Mouse (Mus musculus): ENCODE results near the gene 1700030K09Rik. TPM values are rescaled to one million over a fixed set of nuclear protein-coding genes. Genes with fewer than 3 reads are reported as not detected.
A peak's percentile ranks its signal among the peaks of the same experiment; 100 is the strongest.

1700030K09Rik gene
- polyA plus RNA-seq, 1 experiment from 2014 or later: 15.4 TPM

DNA sequence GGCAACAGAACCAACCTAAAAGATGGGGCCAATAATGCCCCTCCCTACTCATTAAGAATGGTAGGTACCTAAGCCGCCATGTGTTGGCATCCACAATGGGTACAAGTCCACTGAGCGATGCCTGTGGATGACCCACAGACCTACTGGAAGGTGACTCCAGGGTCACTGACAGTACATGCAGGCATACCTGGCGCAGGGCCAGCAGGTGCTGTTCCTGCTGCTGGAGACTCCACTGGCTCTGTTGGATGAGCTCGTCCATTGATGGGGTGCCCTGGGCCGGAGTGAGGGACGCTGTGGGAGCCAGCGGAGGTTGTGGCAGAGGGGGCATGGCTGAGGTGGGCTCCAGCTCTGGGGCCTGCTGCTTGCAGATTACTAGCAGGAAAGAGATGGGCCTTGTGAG, 27.0 kb downstream of the 1700030K09Rik start:
- Histone ChIP-seq H3K36me3 (ENCODE audit: control insufficient read depth, insufficient read depth, low read length) (peaks cover 42% of the 10 kb centered on the region), H3K4me3 (ENCODE audit: low read depth, low read length) (no peak overlapping the region)
- WGBS: 91% methylated on average over 7 of the region's 7 CpGs

DNA sequence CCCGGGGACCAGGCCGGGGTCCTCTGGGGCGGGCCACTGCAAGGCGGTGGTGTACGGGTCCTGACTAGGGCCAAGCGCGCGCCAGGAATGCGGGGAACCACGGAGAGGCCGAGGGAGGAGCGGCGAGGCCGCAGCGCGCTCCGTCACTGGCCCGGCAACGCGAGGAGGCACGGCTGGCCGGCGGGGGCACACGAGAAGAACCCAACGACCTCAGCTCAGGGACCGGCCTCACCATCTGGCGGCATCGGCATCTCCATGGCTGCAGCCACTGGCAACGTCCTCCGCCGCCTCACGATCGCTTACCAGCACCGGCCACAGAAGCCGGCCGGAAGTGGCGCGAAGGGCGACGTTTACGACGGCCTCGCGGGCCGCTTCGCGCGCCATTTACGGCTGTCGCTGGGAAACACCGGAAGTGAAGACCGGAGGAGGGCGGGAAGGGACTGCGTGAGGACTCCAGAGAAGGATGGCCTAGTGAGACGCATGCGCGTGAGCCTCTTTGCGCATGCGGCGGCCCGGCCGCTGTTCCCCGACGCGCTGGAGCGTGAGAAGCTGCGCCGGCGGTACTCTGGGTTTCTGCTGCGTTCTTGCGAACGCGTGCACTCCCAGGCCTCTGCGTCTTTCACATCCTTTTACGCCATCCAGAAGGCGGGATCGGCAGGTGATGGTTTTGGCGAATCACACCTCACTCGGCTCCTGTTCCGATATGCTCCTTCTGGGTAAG, 31.3 kb downstream of the 1700030K09Rik start, which contains the start of gene Cherp:
Cherp (minus strand) TSS at position 401 of the 721 bp plus-strand sequence.
- ATAC-seq (replicated peaks; ENCODE audit: low FRiP score) (peak; percentile 96), DNase-seq (ENCODE audit: low spot score) (peak; percentile 97)
- H3K4me1 ChIP-seq (replicated peaks; ENCODE audit: control insufficient read depth, insufficient read depth, low read length): peaks cover 8% of the 10 kb centered on the region; the same call in 1 of the 2 replicates
- no peaks in the 10 kb centered on the region for H3K9me3 ChIP-seq (ENCODE audit: control insufficient read depth, low read length)
- peak within 1 kb of the TSS; percentile 89 for H3K4me3 ChIP-seq (ENCODE audit: low read depth, low read length)
- H3K4me2 ChIP-seq (ENCODE audit: low read depth, low read length, severe bottlenecking): peak within 1 kb of the TSS; percentile 98
- H3K36me3 ChIP-seq (ENCODE audit: control insufficient read depth, insufficient read depth, low read length): peaks cover 6% of the 10 kb centered on the region
- H3K27me3 ChIP-seq (ENCODE audit: control insufficient read depth, insufficient read depth, low read length): no peaks in the 10 kb centered on the region
- under 1% methylated on average over 72 of the region's 80 CpGs for WGBS
- H3K9ac ChIP-seq (ENCODE audit: low read length): peak within 1 kb of the TSS; percentile 80
- peak within 1 kb of the TSS; percentile 87 for H3K27ac ChIP-seq (ENCODE audit: low read depth, low read length)

More for the DNA sequence above, 27.0 kb downstream of the 1700030K09Rik start:
- ATAC-seq (replicated peaks; ENCODE audit: low FRiP score) (no peak), DNase-seq (ENCODE audit: low spot score) (no peak)
- H3K4me2 ChIP-seq (ENCODE audit: low read depth, low read length, severe bottlenecking): no peak overlapping the region
- H3K27ac ChIP-seq (ENCODE audit: low read depth, low read length): no peak overlapping the region
- no peaks in the 10 kb centered on the region for H3K27me3 ChIP-seq (ENCODE audit: control insufficient read depth, insufficient read depth, low read length)
- H3K4me1 ChIP-seq (replicated peaks; ENCODE audit: control insufficient read depth, insufficient read depth, low read length): peaks cover 4% of the 10 kb centered on the region; the same call in 1 of the 2 replicates
- H3K9ac ChIP-seq (ENCODE audit: low read length): no peak overlapping the region
- H3K9me3 ChIP-seq (ENCODE audit: control insufficient read depth, low read length): no peaks in the 10 kb centered on the region

DNA sequence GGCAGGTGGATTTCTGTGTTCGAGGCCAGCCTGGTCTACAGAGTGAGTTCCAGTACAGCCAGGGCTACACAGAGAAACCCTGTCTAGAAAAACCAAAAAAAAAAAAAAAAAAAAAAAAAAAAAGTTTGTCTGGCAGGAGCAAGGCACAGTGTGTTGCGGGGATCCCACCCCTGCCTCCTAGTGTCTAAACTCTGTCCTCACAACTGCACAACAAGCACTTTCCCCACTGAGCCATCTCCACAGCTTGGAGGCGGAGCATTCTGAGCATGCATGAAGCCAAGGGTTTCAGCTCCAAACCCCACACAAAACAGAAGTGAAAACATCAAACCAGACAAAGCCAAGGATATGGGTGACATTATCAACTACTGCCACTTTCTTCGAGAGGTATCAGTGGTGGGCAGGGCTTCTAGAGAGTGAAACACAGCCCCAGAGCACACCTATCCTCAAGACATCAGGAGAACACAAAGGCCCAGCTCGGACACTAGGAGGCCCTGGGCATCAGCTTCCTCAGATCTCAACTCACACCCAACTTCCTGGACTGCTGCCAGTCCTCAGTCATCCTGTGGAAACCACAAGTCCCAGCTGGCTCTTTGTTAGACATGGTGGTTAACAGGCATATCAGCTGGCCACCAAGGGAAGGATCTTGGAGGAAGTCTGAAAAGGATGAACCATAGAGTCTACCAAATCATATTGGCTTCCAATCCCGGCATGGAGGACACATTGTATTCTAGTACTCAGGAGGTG, 41.9 kb downstream of the 1700030K09Rik start:
- Histone ChIP-seq H3K27ac (ENCODE audit: low read depth, low read length) (no peak overlapping the region), H3K4me1 (replicated peaks; ENCODE audit: control insufficient read depth, insufficient read depth, low read length) (no peaks in the 10 kb centered on the region), H3K36me3 (ENCODE audit: control insufficient read depth, insufficient read depth, low read length) (peaks cover 4% of the 10 kb centered on the region; the same call in 1 of the 2 replicates), H3K27me3 (ENCODE audit: control insufficient read depth, insufficient read depth, low read length) (no peaks in the 10 kb centered on the region), H3K9ac (ENCODE audit: low read length) (no peak overlapping the region), H3K4me2 (ENCODE audit: low read depth, low read length, severe bottlenecking) (no peak overlapping the region), H3K4me3 (ENCODE audit: low read depth, low read length) (no peak overlapping the region), H3K9me3 (ENCODE audit: control insufficient read depth, low read length) (no peaks in the 10 kb centered on the region)
- ATAC-seq (replicated peaks; ENCODE audit: low FRiP score): no peak
- no peak for DNase-seq (ENCODE audit: low spot score)
- WGBS: 81% methylated on average over 6 of the region's 6 CpGs

GRCm38 (mm10) chr8:72487014-72487413, 43.3 kb downstream of the 1700030K09Rik start:
- no peaks in the 10 kb centered on the region for H3K9me3 ChIP-seq (ENCODE audit: control insufficient read depth, low read length)
- DNase-seq (ENCODE audit: low spot score) (no peak), ATAC-seq (replicated peaks; ENCODE audit: low FRiP score) (no peak)

DNA sequence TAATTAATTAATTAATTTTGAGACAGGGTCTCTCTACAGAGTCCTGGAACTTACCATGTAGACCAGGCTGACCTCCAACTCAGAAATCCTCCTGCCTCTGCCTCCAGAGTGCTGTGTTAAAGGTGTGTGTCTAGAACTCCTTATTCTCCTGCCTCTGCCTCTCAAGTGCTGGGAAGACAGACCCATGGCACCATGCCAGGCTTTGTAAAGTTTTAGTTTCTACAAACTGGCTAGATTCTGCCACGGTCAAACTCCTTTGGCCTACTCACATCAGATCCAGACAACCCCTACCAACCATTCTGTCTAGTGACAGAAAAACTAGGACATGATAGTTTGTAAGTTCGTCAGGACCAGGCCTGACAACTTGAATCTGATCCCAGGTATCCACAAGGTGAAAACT, 47.3 kb downstream of the 1700030K09Rik start:
- peak overlapping the region; percentile 91; the same call in 1 of the 2 replicates for H3K4me2 ChIP-seq (ENCODE audit: low read depth, low read length, severe bottlenecking)
- no peaks in the 10 kb centered on the region for H3K27me3 ChIP-seq (ENCODE audit: control insufficient read depth, insufficient read depth, low read length)
- H3K9me3 ChIP-seq (ENCODE audit: control insufficient read depth, low read length): no peaks in the 10 kb centered on the region
- peaks cover 2% of the 10 kb centered on the region; the same call in 1 of the 2 replicates for H3K36me3 ChIP-seq (ENCODE audit: control insufficient read depth, insufficient read depth, low read length)
- no peak for DNase-seq (ENCODE audit: low spot score)
- WGBS: 79% methylated on average over 2 of the region's 2 CpGs
- ATAC-seq (replicated peaks; ENCODE audit: low FRiP score): no peak
- H3K27ac ChIP-seq (ENCODE audit: low read depth, low read length): no peak overlapping the region
- no peak overlapping the region for H3K9ac ChIP-seq (ENCODE audit: low read length)
- H3K4me3 ChIP-seq (ENCODE audit: low read depth, low read length): no peak overlapping the region
- peaks cover 9% of the 10 kb centered on the region; the same call in 1 of the 2 replicates for H3K4me1 ChIP-seq (replicated peaks; ENCODE audit: control insufficient read depth, insufficient read depth, low read length)

More at GRCm38 (mm10) chr8:72487014-72487413, 43.3 kb downstream of the 1700030K09Rik start:
- Histone ChIP-seq H3K27ac (ENCODE audit: low read depth, low read length) (no peak overlapping the region), H3K9ac (ENCODE audit: low read length) (no peak overlapping the region), H3K4me2 (ENCODE audit: low read depth, low read length, severe bottlenecking) (no peak overlapping the region), H3K4me3 (ENCODE audit: low read depth, low read length) (no peak overlapping the region), H3K36me3 (ENCODE audit: control insufficient read depth, insufficient read depth, low read length) (peaks cover 4% of the 10 kb centered on the region; the same call in 1 of the 2 replicates), H3K4me1 (replicated peaks; ENCODE audit: control insufficient read depth, insufficient read depth, low read length) (peaks cover 4% of the 10 kb centered on the region; the same call in 1 of the 2 replicates), H3K27me3 (ENCODE audit: control insufficient read depth, insufficient read depth, low read length) (no peaks in the 10 kb centered on the region)

DNA sequence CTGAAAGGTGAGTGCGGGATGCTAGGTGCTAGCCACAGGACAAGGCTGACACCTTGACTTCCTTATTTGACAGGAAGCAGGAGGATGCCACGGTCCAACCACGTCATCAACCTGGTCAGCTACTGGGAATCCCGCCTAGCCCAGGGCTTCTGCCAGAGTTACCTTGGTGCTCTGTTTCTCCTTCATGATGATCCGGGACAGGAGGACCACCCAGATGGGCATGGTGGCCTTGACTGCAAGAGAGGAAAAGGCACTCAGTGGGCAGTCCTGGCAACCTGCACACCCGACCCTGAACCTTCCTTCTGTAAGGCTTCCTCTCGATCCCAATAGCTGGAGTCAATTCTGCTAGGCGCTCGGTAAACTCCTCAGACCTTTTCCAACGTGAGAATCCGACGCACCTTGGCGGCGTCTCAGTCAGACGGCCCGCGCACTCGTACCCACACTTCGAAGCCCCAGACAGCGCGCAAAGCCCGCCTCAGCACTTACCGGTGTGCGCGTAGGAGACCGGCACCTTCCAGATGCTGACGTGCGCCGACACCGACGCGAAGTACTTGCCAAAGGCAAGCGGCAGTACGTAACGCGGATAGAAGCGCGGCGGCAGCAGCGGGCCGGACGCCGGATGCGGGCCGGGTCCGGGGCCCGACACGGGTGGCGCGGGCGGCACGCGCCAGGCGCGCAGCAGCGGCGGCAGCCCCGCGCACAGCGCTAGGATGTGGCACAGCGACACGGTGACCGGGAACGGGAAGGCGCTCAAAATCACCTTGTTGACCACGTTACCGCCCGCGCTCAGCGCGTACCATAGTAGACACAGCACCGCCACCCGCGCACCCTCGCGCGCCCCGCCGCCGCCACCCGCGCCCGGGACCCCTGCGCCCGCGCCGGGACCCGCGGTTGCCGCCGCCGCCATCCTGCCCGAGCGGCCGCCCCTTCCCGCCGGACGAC, 48.3 kb downstream of the 1700030K09Rik start, which contains the start of gene Slc35e1:
Slc35e1 (minus strand) TSS at position 935 of the 942 bp plus-strand sequence.
- H3K9ac ChIP-seq (ENCODE audit: low read length): peak within 1 kb of the TSS; percentile 84
- H3K4me1 ChIP-seq (replicated peaks; ENCODE audit: control insufficient read depth, insufficient read depth, low read length): peaks cover 9% of the 10 kb centered on the region; the same call in 1 of the 2 replicates
- peak within 1 kb of the TSS; percentile 37 for H3K27ac ChIP-seq (ENCODE audit: low read depth, low read length)
- H3K27me3 ChIP-seq (ENCODE audit: control insufficient read depth, insufficient read depth, low read length): no peaks in the 10 kb centered on the region
- H3K4me3 ChIP-seq (ENCODE audit: low read depth, low read length): peak within 1 kb of the TSS; percentile 86
- peaks cover 2% of the 10 kb centered on the region; the same call in 1 of the 2 replicates for H3K36me3 ChIP-seq (ENCODE audit: control insufficient read depth, insufficient read depth, low read length)
- DNase-seq (ENCODE audit: low spot score) (no peak), ATAC-seq (replicated peaks; ENCODE audit: low FRiP score) (peak; percentile 67)
- no peaks in the 10 kb centered on the region for H3K9me3 ChIP-seq (ENCODE audit: control insufficient read depth, low read length)
- H3K4me2 ChIP-seq (ENCODE audit: low read depth, low read length, severe bottlenecking): peak within 1 kb of the TSS; percentile 91
- WGBS: under 1% methylated on average over 90 of the region's 98 CpGs

GRCm38 (mm10) chr8:72492622-72493081, 49.0 kb downstream of the 1700030K09Rik start:
- Histone ChIP-seq H3K4me2 (ENCODE audit: low read depth, low read length, severe bottlenecking) (peak overlapping the region; percentile 91), H3K4me1 (replicated peaks; ENCODE audit: control insufficient read depth, insufficient read depth, low read length) (peaks cover 9% of the 10 kb centered on the region; the same call in 1 of the 2 replicates), H3K9ac (ENCODE audit: low read length) (peak overlapping the region; percentile 84), H3K27me3 (ENCODE audit: control insufficient read depth, insufficient read depth, low read length) (no peaks in the 10 kb centered on the region), H3K36me3 (ENCODE audit: control insufficient read depth, insufficient read depth, low read length) (peaks cover 2% of the 10 kb centered on the region; the same call in 1 of the 2 replicates), H3K27ac (ENCODE audit: low read depth, low read length) (peak overlapping the region; percentile 28; the same call in 1 of the 2 replicates), H3K4me3 (ENCODE audit: low read depth, low read length) (peak overlapping the region; percentile 86), H3K9me3 (ENCODE audit: control insufficient read depth, low read length) (no peaks in the 10 kb centered on the region)
- WGBS: under 1% methylated on average over 56 of the region's 56 CpGs
- DNase-seq (ENCODE audit: low spot score): peak; percentile 100
- ATAC-seq (replicated peaks; ENCODE audit: low FRiP score): peak; percentile 97

All from forebrain, embryonic 11.5 days (tissue).